Mouse (Mus musculus) MEL (cell line): Measurements from ENCODE around the gene Ddx49. TPM values are rescaled to one million over a fixed set of nuclear protein-coding genes. Genes with fewer than 3 reads are reported as not detected.

Experiments
- DNase-seq: peaks from one replicate; pipeline ENCODE4 v3.0.0; 2011; ENCODE audit warnings: low read depth, low spot score
- H3K27ac ChIP-seq: 2 replicates; pipeline ENCODE4 v1.5.1; 2012; ENCODE audit warnings: low read depth, mild to moderate bottlenecking, control low read depth, low read length, moderate library complexity; ENCODE audit not compliant: control insufficient read depth
- H3K27me3 ChIP-seq, 2 experiments: fragments of 150-350 bp in 1 of 2; sonication (generic) in 1 of 2; 2 replicates each; pipeline ENCODE4 v1.6.1; 2012; ENCODE audit warnings: low read length in 2 of 2, mild to moderate bottlenecking in 2 of 2, improper control_type of control experiment in 1 of 2, moderate library complexity in 1 of 2; ENCODE audit not compliant: insufficient read depth in 2 of 2, control insufficient read depth in 1 of 2
- H3K36me3 ChIP-seq, 2 experiments: 2 replicates each; pipeline ENCODE4 v1.6.1; 2012 to 2014; ENCODE audit warnings: low read length in 2 of 2, improper control_type of control experiment in 1 of 2, inconsistent platforms in 1 of 2, mild to moderate bottlenecking in 1 of 2; ENCODE audit not compliant: insufficient read depth in 2 of 2, control insufficient read depth in 1 of 2
- H3K4me1 ChIP-seq, 2 experiments: fragments of 150-350 bp in 1 of 2; sonication (generic) in 1 of 2; 2 replicates each; pipeline ENCODE4 v1.6.1; 2012; ENCODE audit warnings: low read length in 2 of 2, improper control_type of control experiment in 1 of 2, mild to moderate bottlenecking in 1 of 2; ENCODE audit not compliant: insufficient read depth in 2 of 2, control insufficient read depth in 1 of 2
- H3K4me3 ChIP-seq, 2 experiments: fragments of 150-350 bp in 1 of 2; sonication (generic) in 1 of 2; 2 replicates each; pipeline ENCODE4 v1.5.1; 2012; ENCODE audit warnings: low read depth in 2 of 2, low read length in 2 of 2, mild to moderate bottlenecking in 2 of 2, moderate library complexity in 2 of 2, control low read depth in 1 of 2, improper control_type of control experiment in 1 of 2; ENCODE audit not compliant: control insufficient read depth in 1 of 2, insufficient read depth in 1 of 2
- H3K79me2 ChIP-seq: 2 replicates; pipeline ENCODE4 v1.6.1; 2012; ENCODE audit warnings: mild to moderate bottlenecking, low read length, moderate library complexity; ENCODE audit not compliant: control insufficient read depth, poor library complexity, insufficient read depth
- H3K9ac ChIP-seq: 2 replicates; pipeline ENCODE4 v1.6.1; 2012; ENCODE audit warnings: low read depth, mild to moderate bottlenecking, control low read depth, low read length, moderate library complexity; ENCODE audit not compliant: control insufficient read depth, poor library complexity, severe bottlenecking
- H3K9me3 ChIP-seq: fragments of 150-350 bp; sonication (generic); replicated peaks from 2 replicates; pipeline ENCODE4 v1.6.1; 2012; ENCODE audit warnings: mild to moderate bottlenecking, low read length, improper control_type of control experiment, moderate library complexity; ENCODE audit not compliant: insufficient read depth
- BHLHE40 ChIP-seq: IDR thresholded peaks from 2 replicates; pipeline ENCODE4 v1.6.1; 2012; ENCODE audit warnings: low read depth, mild to moderate bottlenecking, inconsistent platforms, low read length, improper control_type of control experiment, borderline replicate concordance
- CHD1 ChIP-seq: IDR thresholded peaks from 2 replicates; pipeline ENCODE4 v1.6.1; 2012; ENCODE audit warnings: low read depth, mild to moderate bottlenecking, inconsistent platforms, low read length, improper control_type of control experiment
- CHD2 ChIP-seq: IDR thresholded peaks from 2 replicates; pipeline ENCODE4 v1.6.1; 2011; ENCODE audit warnings: low read length, improper control_type of control experiment
- CTCF ChIP-seq, 3 experiments: IDR thresholded peaks in 2 of 3; conservative IDR thresholded peaks in 1 of 3; 2 replicates each; pipeline ENCODE4 v1.5.1; 2011 to 2012; ENCODE audit warnings: low read length in 3 of 3, low read depth in 2 of 3, mild to moderate bottlenecking in 2 of 3, improper control_type of control experiment in 1 of 3, inconsistent platforms in 1 of 3, mixed read lengths in 1 of 3, moderate library complexity in 1 of 3; ENCODE audit not compliant: control insufficient read depth in 1 of 3, insufficient read depth in 1 of 3, poor library complexity in 1 of 3, severe bottlenecking in 1 of 3
- E2F4 ChIP-seq: IDR thresholded peaks from 2 replicates; pipeline ENCODE4 v1.6.1; 2011; ENCODE audit warnings: low read depth, low read length, improper control_type of control experiment, borderline replicate concordance
- ELF1 ChIP-seq: IDR thresholded peaks from 2 replicates; pipeline ENCODE4 v1.6.1; 2014; ENCODE audit warnings: low read depth, mild to moderate bottlenecking, inconsistent platforms, low read length, improper control_type of control experiment, moderate library complexity
- EP300 ChIP-seq, 2 experiments: IDR thresholded peaks; 2 replicates each; pipeline ENCODE4 v1.6.1; 2011; ENCODE audit warnings: improper control_type of control experiment in 2 of 2, low read length in 2 of 2, low read depth in 1 of 2, mild to moderate bottlenecking in 1 of 2
- ETS1 ChIP-seq: IDR thresholded peaks from 2 replicates; pipeline ENCODE4 v1.6.1; 2012; ENCODE audit warnings: low read depth, mild to moderate bottlenecking, inconsistent platforms, low read length, improper control_type of control experiment, moderate library complexity
- GABPA ChIP-seq: IDR thresholded peaks from 2 replicates; pipeline ENCODE4 v1.6.1; 2012; ENCODE audit warnings: low read depth, mild to moderate bottlenecking, inconsistent platforms, low read length, improper control_type of control experiment, moderate library complexity
- GATA1 ChIP-seq: IDR thresholded peaks from 2 replicates; pipeline ENCODE4 v1.6.1; 2011; ENCODE audit warnings: low read depth, low read length, improper control_type of control experiment
- HCFC1 ChIP-seq: IDR thresholded peaks from 2 replicates; pipeline ENCODE4 v1.6.1; 2012; ENCODE audit warnings: low read depth, mild to moderate bottlenecking, inconsistent platforms, low read length, improper control_type of control experiment, moderate library complexity
- MAFK ChIP-seq: IDR thresholded peaks from 2 replicates; pipeline ENCODE4 v1.6.1; 2011; ENCODE audit warnings: low read depth, mild to moderate bottlenecking, low read length, improper control_type of control experiment, borderline replicate concordance
- MAZ ChIP-seq: IDR thresholded peaks from 2 replicates; pipeline ENCODE4 v1.6.1; 2012; ENCODE audit warnings: low read depth, mild to moderate bottlenecking, inconsistent platforms, low read length, improper control_type of control experiment
- MEF2A ChIP-seq: IDR thresholded peaks from 2 replicates; pipeline ENCODE4 v1.6.1; 2014; ENCODE audit warnings: low read depth, mild to moderate bottlenecking, inconsistent platforms, low read length, improper control_type of control experiment; ENCODE audit not compliant: poor library complexity, insufficient replicate concordance, severe bottlenecking; ENCODE audit errors: extremely low read depth
- MYB ChIP-seq: IDR thresholded peaks from 2 replicates; pipeline ENCODE4 v1.6.1; 2011; ENCODE audit warnings: mild to moderate bottlenecking, low read depth, low read length, improper control_type of control experiment
- MYC ChIP-seq: IDR thresholded peaks from 2 replicates; pipeline ENCODE4 v1.6.1; 2011; ENCODE audit warnings: low read depth, mild to moderate bottlenecking, low read length, improper control_type of control experiment, moderate library complexity
- NELFE ChIP-seq: IDR thresholded peaks from 2 replicates; pipeline ENCODE4 v1.6.1; 2011; ENCODE audit warnings: low read depth, low read length, improper control_type of control experiment
- NRF1 ChIP-seq: IDR thresholded peaks from 2 replicates; pipeline ENCODE4 v1.6.1; 2014; ENCODE audit warnings: low read depth, mild to moderate bottlenecking, inconsistent platforms, low read length, improper control_type of control experiment, moderate library complexity; ENCODE audit not compliant: poor library complexity, insufficient read depth, severe bottlenecking
- POLR2A ChIP-seq, 2 experiments: IDR thresholded peaks; 2 replicates each; pipeline ENCODE4 v1.6.1; 2011 to 2012; ENCODE audit warnings: low read length in 2 of 2, mild to moderate bottlenecking in 2 of 2, control low read depth in 1 of 2, improper control_type of control experiment in 1 of 2, low read depth in 1 of 2, moderate library complexity in 1 of 2; ENCODE audit not compliant: control insufficient read depth in 1 of 2, insufficient read depth in 1 of 2, poor library complexity in 1 of 2
- POLR2AphosphoS5 ChIP-seq: IDR thresholded peaks from 2 replicates; pipeline ENCODE4 v1.6.1; 2012; ENCODE audit warnings: low read depth, borderline replicate concordance, mild to moderate bottlenecking, inconsistent platforms, low read length, moderate library complexity, mixed read lengths
- SIN3A ChIP-seq: IDR thresholded peaks from 2 replicates; pipeline ENCODE4 v1.6.1; 2012; ENCODE audit warnings: low read length, improper control_type of control experiment, inconsistent platforms
- SMC3 ChIP-seq: IDR thresholded peaks from 2 replicates; pipeline ENCODE4 v1.6.1; 2011; ENCODE audit warnings: low read depth, low read length, improper control_type of control experiment
- TAL1 ChIP-seq: IDR thresholded peaks from 2 replicates; pipeline ENCODE4 v1.6.1; 2012; ENCODE audit warnings: mild to moderate bottlenecking, inconsistent platforms, low read length, moderate library complexity, mixed read lengths
- TCF12 ChIP-seq: IDR thresholded peaks from 2 replicates; pipeline ENCODE4 v1.6.1; 2014; ENCODE audit warnings: low read depth, mild to moderate bottlenecking, inconsistent platforms, low read length, improper control_type of control experiment, moderate library complexity
- UBTF ChIP-seq: IDR thresholded peaks from 2 replicates; pipeline ENCODE4 v1.6.1; 2012; ENCODE audit warnings: low read depth, mild to moderate bottlenecking, inconsistent platforms, low read length, improper control_type of control experiment, moderate library complexity, borderline replicate concordance; ENCODE audit not compliant: insufficient read depth
- USF1 ChIP-seq: IDR thresholded peaks from 2 replicates; pipeline ENCODE4 v1.6.1; 2014; ENCODE audit warnings: low read depth, mild to moderate bottlenecking, inconsistent platforms, low read length, improper control_type of control experiment, moderate library complexity
- USF2 ChIP-seq, 2 experiments: IDR thresholded peaks; 2 replicates each; pipeline ENCODE4 v1.6.1; 2011 to 2012; ENCODE audit warnings: improper control_type of control experiment in 2 of 2, low read length in 2 of 2, borderline replicate concordance in 1 of 2, inconsistent platforms in 1 of 2, low read depth in 1 of 2, mild to moderate bottlenecking in 1 of 2; ENCODE audit not compliant: insufficient read depth in 1 of 2
- ZC3H11A ChIP-seq: IDR thresholded peaks from 2 replicates; pipeline ENCODE4 v1.6.1; 2012; ENCODE audit warnings: low read depth, mild to moderate bottlenecking, inconsistent platforms, low read length, improper control_type of control experiment
- ZKSCAN1 ChIP-seq: IDR thresholded peaks from 2 replicates; pipeline ENCODE4 v1.6.1; 2012; ENCODE audit warnings: low read depth, mild to moderate bottlenecking, inconsistent platforms, low read length, improper control_type of control experiment, moderate library complexity
- ZMIZ1 ChIP-seq: IDR thresholded peaks from 2 replicates; pipeline ENCODE4 v1.6.1; 2012; ENCODE audit warnings: low read depth, mild to moderate bottlenecking, inconsistent platforms, low read length, improper control_type of control experiment, moderate library complexity
- polyA plus RNA-seq, 2 experiments: library from polyadenylated mRNA; stranded (reverse) in 1 of 2; unstranded in 1 of 2; fragments of >175 nt in 1 of 2; fragments of >200 nt in 1 of 2; gene quantifications; 2 replicates each; pipeline versions ENCODE4 v1.2.1 to v1.2.4; 2012; ENCODE audit warnings: low replicate concordance in 2 of 2, low read depth in 1 of 2; ENCODE audit not compliant: insufficient read length in 2 of 2, insufficient read depth in 1 of 2, missing spikeins in 1 of 2
- total RNA-seq: library from RNA; depleted of rRNA; stranded (reverse); fragments of 300-350 nt; gene quantifications from 2 replicates; pipeline ENCODE4 v1.2.3, GENCODE M21; 2012

Ddx49 gene
- total and polyA plus RNA-seq, 3 experiments = 102 to 116 TPM; not detected in 1

- TF ChIP-seq ZKSCAN1 (no peak), GABPA (no peak), USF2 (IDR thresholded peaks at IDR 0.05; ENCODE audit: borderline replicate concordance in 1 of 2, insufficient read depth in 1 of 2, low read depth in 1 of 2, low read length in 2 of 2) (no peak), ELF1 (no peak), NRF1 (no peak), USF1 (no peak), UBTF (no peak), MEF2A (no peak), ZC3H11A (no peak), SIN3A (no peak), TAL1 (no peak), SMC3 (no peak), MYC (no peak), TCF12 (no peak), POLR2A (IDR thresholded peaks at IDR 0.05; ENCODE audit: control insufficient read depth in 1 of 2, insufficient read depth in 1 of 2, low read depth in 1 of 2, low read length in 2 of 2, poor library complexity in 1 of 2) (no peak), MYB (no peak), CTCF (IDR thresholded peaks at IDR 0.05 in 2 of 3, conservative IDR thresholded peaks at IDR 0.05 in 1 of 3; ENCODE audit: control insufficient read depth in 1 of 3, insufficient read depth in 1 of 3, low read depth in 2 of 3, low read length in 3 of 3, poor library complexity in 1 of 3, severe bottlenecking in 1 of 3) (no peak), POLR2AphosphoS5 (no peak), CHD1 (no peak), MAZ (no peak)
- Histone ChIP-seq H3K36me3 (peaks cover 0 to 10% of the 10 kb centered on the region in 2 experiments; a peak in 2 of 4 replicates), H3K27me3 (no peaks in the 10 kb centered on the region), H3K9ac (no peak overlapping the region), H3K4me1 (peaks cover 13 to 18% of the 10 kb centered on the region in 2 experiments), H3K4me3 (no peak overlapping the region), H3K79me2 (no peaks in the 10 kb centered on the region), H3K9me3 (no peaks in the 10 kb centered on the region), H3K27ac (no peak overlapping the region)
- no peak for DNase-seq
These were observed 34.0 kb downstream of the Ddx49 start for GRCm38 (mm10) chr8:70268311-70268710.

- no peak overlapping the region for H3K27ac ChIP-seq
- H3K4me1 ChIP-seq = peaks cover 8 to 12% of the 10 kb centered on the region in 2 experiments
- no peak overlapping the region for H3K4me3 ChIP-seq
- no peak overlapping the region for H3K9ac ChIP-seq
- H3K79me2 ChIP-seq = no peaks in the 10 kb centered on the region
- peak; percentile 30 for DNase-seq
- peaks cover 0 to 10% of the 10 kb centered on the region in 2 experiments; a peak in 3 of 4 replicates for H3K36me3 ChIP-seq
- H3K27me3 ChIP-seq = no peaks in the 10 kb centered on the region
- no peaks in the 10 kb centered on the region for H3K9me3 ChIP-seq
- TF ChIP-seq TAL1 (no peak), BHLHE40 (no peak), CHD2 (no peak), CTCF (IDR thresholded peaks at IDR 0.05 in 2 of 3, conservative IDR thresholded peaks at IDR 0.05 in 1 of 3; ENCODE audit: control insufficient read depth in 1 of 3, insufficient read depth in 1 of 3, low read depth in 2 of 3, low read length in 3 of 3, poor library complexity in 1 of 3, severe bottlenecking in 1 of 3) (no peak), HCFC1 (no peak), EP300 (IDR thresholded peaks at IDR 0.05; ENCODE audit: low read depth in 1 of 2, low read length in 2 of 2) (peak; percentile 7 to 52; a peak in 2 of 4 replicates), MAFK (no peak), NELFE (no peak), POLR2A (IDR thresholded peaks at IDR 0.05; ENCODE audit: control insufficient read depth in 1 of 2, insufficient read depth in 1 of 2, low read depth in 1 of 2, low read length in 2 of 2, poor library complexity in 1 of 2) (no peak), ZMIZ1 (no peak), SIN3A (no peak), GABPA (no peak), MEF2A (no peak), TCF12 (peak; percentile 69), ETS1 (peak; percentile 41; the same call in 1 of the 2 replicates), E2F4 (no peak), GATA1 (peak; percentile 62)
These were observed 34.6 kb downstream of the Ddx49 start for GRCm38 (mm10) chr8:70267674-70268073.
